Mouse (Mus musculus) lung, embryonic 16.5 days (tissue): ENCODE data around the gene Ptch2. TPM values are rescaled to one million over a fixed set of nuclear protein-coding genes. Genes with fewer than 3 reads are reported as not detected.

ENCODE experiments used
- ATAC-seq: fragments of 200-750 bp; cut with Nextera tagmentation; 2 replicates; pipeline ENCODE4 v1.8.0; 2017; ENCODE audit warnings: low read depth, mild to moderate bottlenecking, moderate library complexity
- H3K27ac ChIP-seq: fragments of 300-500 bp; sonication (generic); 2 replicates; pipeline ENCODE4 v1.5.1; 2014; ENCODE audit warnings: mild to moderate bottlenecking, control low read depth, low read length
- H3K27me3 ChIP-seq: fragments of 300-500 bp; sonication (generic); 2 replicates; pipeline ENCODE4 v1.6.1; 2014; ENCODE audit warnings: low read depth, low read length, mixed read lengths; ENCODE audit not compliant: control insufficient read depth, insufficient read depth
- H3K36me3 ChIP-seq: fragments of 300-500 bp; sonication (generic); 2 replicates; pipeline ENCODE4 v1.6.1; 2014; ENCODE audit warnings: low read length; ENCODE audit not compliant: control insufficient read depth, insufficient read depth
- H3K4me1 ChIP-seq: fragments of 300-500 bp; sonication (generic); replicated peaks from 2 replicates; pipeline ENCODE4 v1.6.1; 2014; ENCODE audit warnings: low read length, mixed read lengths; ENCODE audit not compliant: control insufficient read depth, insufficient read depth
- H3K4me2 ChIP-seq: fragments of 300-500 bp; sonication (generic); 2 replicates; pipeline ENCODE4 v1.6.1; 2014; ENCODE audit warnings: low read depth, low read length, control low read depth
- H3K4me3 ChIP-seq: fragments of 300-500 bp; sonication (generic); 2 replicates; pipeline ENCODE4 v1.5.1; 2014; ENCODE audit warnings: mild to moderate bottlenecking, low read length, control low read depth
- H3K9ac ChIP-seq: fragments of 300-500 bp; sonication (generic); 2 replicates; pipeline ENCODE4 v1.6.1; 2014; ENCODE audit warnings: low read length, control low read depth
- H3K9me3 ChIP-seq: fragments of 300-500 bp; sonication (generic); 2 replicates; pipeline ENCODE4 v1.6.1; 2016; ENCODE audit warnings: low read length; ENCODE audit not compliant: control insufficient read depth
- WGBS: fragments of 180-500 bp; shearing (Covaris S2); extraction: QIAGEN DNeasy Blood & Tissue Kit; methylation state at CpG from one replicate; pipeline ENCODE4 v1.1.7; 2014; 5-methylcytosine and 5-hydroxymethylcytosine counted together
- polyA plus RNA-seq: library from polyadenylated mRNA; unstranded; fragments of >200 nt; fragmentation: Nextera tagmentation; extraction: Ambion mirVana; gene quantifications from 2 replicates; pipeline ENCODE4 v1.2.1, GENCODE M21; 2015

The Ptch2 gene
- polyA plus RNA-seq, 1 experiment from 2014 or later = 5.3 TPM

GRCm38 (mm10) chr4:117140613-117141012 is 44.7 kb downstream of the Ptch2 start:
- whole genome bisulfite sequencing = 30% methylated on average over 4 of the region's 4 CpGs

GRCm38 (mm10) chr4:117143023-117143422 is 47.1 kb downstream of the Ptch2 start:
- H3K36me3 ChIP-seq = no peaks in the 10 kb centered on the region
- WGBS = 37% methylated on average over 7 of the region's 7 CpGs
- no peak overlapping the region for H3K4me3 ChIP-seq
- no peak overlapping the region for H3K27ac ChIP-seq
- no peaks in the 10 kb centered on the region for H3K27me3 ChIP-seq
- ATAC-seq = no peak
- H3K4me1 ChIP-seq = no peaks in the 10 kb centered on the region
- H3K9me3 ChIP-seq = no peaks in the 10 kb centered on the region
- no peak overlapping the region for H3K4me2 ChIP-seq
- H3K9ac ChIP-seq = no peak overlapping the region

More at GRCm38 (mm10) chr4:117140613-117141012, 44.7 kb downstream of the Ptch2 start:
- no peak overlapping the region for H3K9ac ChIP-seq
- H3K4me3 ChIP-seq = no peak overlapping the region
- no peak for ATAC-seq
- H3K4me1 ChIP-seq = no peaks in the 10 kb centered on the region
- no peaks in the 10 kb centered on the region for H3K9me3 ChIP-seq
- H3K36me3 ChIP-seq = no peaks in the 10 kb centered on the region
- H3K27ac ChIP-seq = no peak overlapping the region
- H3K4me2 ChIP-seq = no peak overlapping the region
- H3K27me3 ChIP-seq = no peaks in the 10 kb centered on the region

- H3K9me3 ChIP-seq = no peaks in the 10 kb centered on the region
- H3K4me2 ChIP-seq = no peak overlapping the region
- no peaks in the 10 kb centered on the region for H3K27me3 ChIP-seq
- no peak overlapping the region for H3K9ac ChIP-seq
- no peaks in the 10 kb centered on the region for H3K4me1 ChIP-seq
- WGBS = 87% methylated on average over 13 of the region's 13 CpGs
- H3K4me3 ChIP-seq = no peak overlapping the region
- no peak for ATAC-seq
- H3K27ac ChIP-seq = no peak overlapping the region
- peaks cover 6% of the 10 kb centered on the region for H3K36me3 ChIP-seq
Measured at GRCm38 (mm10) chr4:117145248-117145647, 49.4 kb downstream of the Ptch2 start.

- Histone ChIP-seq H3K27ac (no peak overlapping the region), H3K4me2 (no peak overlapping the region), H3K4me3 (no peak overlapping the region), H3K4me1 (no peaks in the 10 kb centered on the region), H3K9ac (no peak overlapping the region), H3K36me3 (peaks cover 15% of the 10 kb centered on the region), H3K27me3 (no peaks in the 10 kb centered on the region), H3K9me3 (no peaks in the 10 kb centered on the region)
- WGBS = 33% methylated on average over 15 of the region's 15 CpGs
- no peak; the same call in 1 of the 2 replicates for ATAC-seq
Measured at GRCm38 (mm10) chr4:117146176-117146575, 50.3 kb downstream of the Ptch2 start.

GRCm38 (mm10) chr4:117148047-117148713 is 52.3 kb downstream of the Ptch2 start:
- Histone ChIP-seq H3K9me3 (no peaks in the 10 kb centered on the region), H3K4me1 (peaks cover 6% of the 10 kb centered on the region), H3K27me3 (no peaks in the 10 kb centered on the region), H3K36me3 (peaks cover 33% of the 10 kb centered on the region), H3K9ac (no peak overlapping the region), H3K4me2 (no peak overlapping the region), H3K27ac (no peak overlapping the region), H3K4me3 (no peak overlapping the region)
- ATAC-seq = no peak
- 71% methylated on average over 18 of the region's 18 CpGs for whole genome bisulfite sequencing

- ATAC-seq = no peak
- Histone ChIP-seq H3K4me3 (no peak overlapping the region), H3K4me1 (peaks cover 11% of the 10 kb centered on the region), H3K9me3 (no peaks in the 10 kb centered on the region), H3K4me2 (no peak overlapping the region), H3K36me3 (peaks cover 39% of the 10 kb centered on the region), H3K27ac (no peak overlapping the region), H3K9ac (no peak overlapping the region), H3K27me3 (no peaks in the 10 kb centered on the region)
- WGBS = 59% methylated on average over 24 of the region's 24 CpGs
Measured at GRCm38 (mm10) chr4:117148815-117149214, 52.9 kb downstream of the Ptch2 start.

- Histone ChIP-seq H3K9ac (no peak overlapping the region), H3K4me3 (no peak overlapping the region), H3K9me3 (no peaks in the 10 kb centered on the region), H3K27ac (no peak overlapping the region), H3K4me2 (no peak overlapping the region), H3K27me3 (no peaks in the 10 kb centered on the region), H3K36me3 (peaks cover 46% of the 10 kb centered on the region), H3K4me1 (peaks cover 17% of the 10 kb centered on the region)
- ATAC-seq = no peak
- WGBS = 65% methylated on average over 6 of the region's 6 CpGs
Measured at GRCm38 (mm10) chr4:117149291-117150211, 53.7 kb downstream of the Ptch2 start.

- ATAC-seq = no peak
- WGBS = 90% methylated on average over 6 of the region's 6 CpGs
- Histone ChIP-seq H3K27me3 (no peaks in the 10 kb centered on the region), H3K4me3 (no peak overlapping the region), H3K9me3 (no peaks in the 10 kb centered on the region), H3K9ac (no peak overlapping the region), H3K4me1 (peaks cover 17% of the 10 kb centered on the region), H3K27ac (no peak overlapping the region), H3K36me3 (peaks cover 46% of the 10 kb centered on the region), H3K4me2 (no peak overlapping the region)
Measured at GRCm38 (mm10) chr4:117150212-117150733, 54.4 kb downstream of the Ptch2 start.

GRCm38 (mm10) chr4:117151416-117151815 is 55.5 kb downstream of the Ptch2 start:
- H3K27ac ChIP-seq = no peak overlapping the region
- WGBS = 69% methylated on average over 1 of the region's 1 CpGs
- no peak overlapping the region for H3K4me2 ChIP-seq
- no peaks in the 10 kb centered on the region for H3K27me3 ChIP-seq
- no peak overlapping the region for H3K4me3 ChIP-seq
- H3K9ac ChIP-seq = no peak overlapping the region
- no peaks in the 10 kb centered on the region for H3K9me3 ChIP-seq
- no peak for ATAC-seq
- H3K4me1 ChIP-seq = peaks cover 17% of the 10 kb centered on the region
- H3K36me3 ChIP-seq = peaks cover 46% of the 10 kb centered on the region
